Mouse (Mus musculus): ENCODE data around the gene Tnfaip8l1.

Tnfaip8l1 gene

GRCm38 (mm10) chr17:56219251-56219650 lies 57.0 kb downstream of the Tnfaip8l1 start:
- DNase-seq (ENCODE audit: low spot score in 2 of 2): no peak

GRCm38 (mm10) chr17:56219805-56220204 lies 57.5 kb downstream of the Tnfaip8l1 start:
- DNase-seq (ENCODE audit: low spot score in 2 of 2): no peak
